ENCODE assay signal across 8 mouse cellular contexts in genomic region chr14:55634874-55635522, GRCm38 (mm10). TPM values are rescaled to one million over a fixed set of nuclear protein-coding genes. Genes with fewer than 3 reads are reported as not detected.
DNase-seq lines count a peak whose midpoint lies in the region; ATAC-seq and TF ChIP-seq lines count a peak whose summit lies in the region.

No protein-coding gene starts in this region.

- DNase-seq in right cerebral cortex, adult 18-20 months: peak; percentile 25
- no peak for DNase-seq in right cerebral cortex, postnatal 14 days
- no peak for DNase-seq in lung, postnatal 0 days (ENCODE audit: low spot score)
- DNase-seq in stomach, postnatal 0 days (ENCODE audit: low spot score): no peak
- DNase-seq in spleen, postnatal 4 days (ENCODE audit: low spot score in 2 of 2): no peak

- H3K36me3 ChIP-seq in forebrain, embryonic 13.5 days (ENCODE audit: poor library complexity, severe bottlenecking): peaks cover 81% of the 10 kb centered on the region
- peaks cover 66% of the 10 kb centered on the region for H3K36me3 ChIP-seq in intestine, postnatal 0 days (ENCODE audit: control insufficient read depth, insufficient read depth)
- H3K36me3 ChIP-seq in lung, postnatal 0 days (ENCODE audit: insufficient read depth, low read length): peaks cover 29% of the 10 kb centered on the region; the same call in 1 of the 2 replicates
- H3K36me3 ChIP-seq in stomach, postnatal 0 days (ENCODE audit: control insufficient read depth, insufficient read depth, low read length): peaks cover 30% of the 10 kb centered on the region

- TF ChIP-seq CTCF in bone marrow macrophage, adult 2 months (IDR thresholded peaks at IDR 0.05; ENCODE audit: low read depth, low read length): no peak; the same call in 1 of the 2 replicates
- TF ChIP-seq CTCF in intestine, postnatal 0 days (IDR thresholded peaks at IDR 0.05; ENCODE audit: low read depth): peak; percentile 15; the same call in 1 of the 2 replicates
- TF ChIP-seq CTCF in lung, postnatal 0 days (IDR thresholded peaks at IDR 0.05): no peak
- no peak for TF ChIP-seq CTCF in stomach, postnatal 0 days (IDR thresholded peaks at IDR 0.05; ENCODE audit: low read depth)

- peak overlapping the region; percentile 83 for H3K4me3 ChIP-seq in bone marrow macrophage, adult 2 months (ENCODE audit: insufficient read depth, low read length)
- peak overlapping the region; percentile 63 for H3K4me3 ChIP-seq in forebrain, embryonic 13.5 days
- peak overlapping the region; percentile 58 for H3K4me3 ChIP-seq in intestine, postnatal 0 days (ENCODE audit: low read depth, low read length)
- H3K4me3 ChIP-seq in lung, postnatal 0 days (ENCODE audit: low read depth, low read length): peak overlapping the region; percentile 54
- H3K4me3 ChIP-seq in stomach, postnatal 0 days (ENCODE audit: low read depth, low read length): peak overlapping the region; percentile 65

- no peak for TF ChIP-seq EP300 in lung, postnatal 0 days (IDR thresholded peaks at IDR 0.05)
- TF ChIP-seq EP300 in stomach, postnatal 0 days (optimal IDR thresholded peaks at IDR 0.05): no peak

- H3K4me1 ChIP-seq in bone marrow macrophage, adult 2 months (ENCODE audit: control insufficient read depth, insufficient read depth, low read length): peaks cover 5% of the 10 kb centered on the region; the same call in 1 of the 2 replicates
- peaks cover 14% of the 10 kb centered on the region for H3K4me1 ChIP-seq in forebrain, embryonic 13.5 days
- H3K4me1 ChIP-seq in intestine, postnatal 0 days (replicated peaks; ENCODE audit: control insufficient read depth, insufficient read depth, low read length): peaks cover 5% of the 10 kb centered on the region; the same call in 1 of the 2 replicates
- peaks cover 3% of the 10 kb centered on the region; the same call in 1 of the 2 replicates for H3K4me1 ChIP-seq in lung, postnatal 0 days (ENCODE audit: insufficient read depth, low read depth, low read length)
- no peaks in the 10 kb centered on the region for H3K4me1 ChIP-seq in stomach, postnatal 0 days (replicated peaks; ENCODE audit: control insufficient read depth, insufficient read depth)

- H3K9me3 ChIP-seq in forebrain, embryonic 13.5 days (replicated peaks): no peaks in the 10 kb centered on the region
- H3K9me3 ChIP-seq in intestine, postnatal 0 days (ENCODE audit: control insufficient read depth): no peaks in the 10 kb centered on the region
- H3K9me3 ChIP-seq in lung, postnatal 0 days (ENCODE audit: low read length): no peaks in the 10 kb centered on the region
- no peaks in the 10 kb centered on the region for H3K9me3 ChIP-seq in stomach, postnatal 0 days (ENCODE audit: control insufficient read depth, low read length)

- peak overlapping the region; percentile 24; the same call in 1 of the 2 replicates for H3K27ac ChIP-seq in bone marrow macrophage, adult 2 months (ENCODE audit: insufficient read depth, low read depth, low read length)
- peak overlapping the region; percentile 82 for H3K27ac ChIP-seq in forebrain, embryonic 13.5 days
- H3K27ac ChIP-seq in intestine, postnatal 0 days (ENCODE audit: low read depth, low read length): 0 out of 2 replicates have a peak overlapping the region, but pooled peaks have one; percentile 15
- H3K27ac ChIP-seq in lung, postnatal 0 days (ENCODE audit: low read length): peak overlapping the region; percentile 39; the same call in 1 of the 2 replicates
- peak overlapping the region; percentile 71 for H3K27ac ChIP-seq in stomach, postnatal 0 days (replicated peaks)

- H3K9ac ChIP-seq in forebrain, embryonic 13.5 days: peak overlapping the region; percentile 83
- peak overlapping the region; percentile 68 for H3K9ac ChIP-seq in intestine, postnatal 0 days (ENCODE audit: low read depth, low read length)
- peak overlapping the region; percentile 50 for H3K9ac ChIP-seq in lung, postnatal 0 days (replicated peaks; ENCODE audit: low read depth)
- peak overlapping the region; percentile 74 for H3K9ac ChIP-seq in stomach, postnatal 0 days (ENCODE audit: low read length)

- no peak; the same call in none of the 2 replicates for ATAC-seq in forebrain, embryonic 13.5 days
- peak; percentile 28 for ATAC-seq in intestine, postnatal 0 days
- ATAC-seq in lung, postnatal 0 days: peak; percentile 51; the same call in 1 of the 2 replicates
- ATAC-seq in stomach, postnatal 0 days (ENCODE audit: low FRiP score, low TSS enrichment): no peak; the same call in none of the 2 replicates

- no peak for TF ChIP-seq POLR2A in bone marrow macrophage, adult 2 months (IDR thresholded peaks at IDR 0.05; ENCODE audit: borderline replicate concordance, low read depth, low read length)

- no peaks in the 10 kb centered on the region for H3K27me3 ChIP-seq in forebrain, embryonic 13.5 days
- no peaks in the 10 kb centered on the region for H3K27me3 ChIP-seq in intestine, postnatal 0 days (replicated peaks; ENCODE audit: control insufficient read depth, insufficient read depth, low read length)
- H3K27me3 ChIP-seq in lung, postnatal 0 days (replicated peaks; ENCODE audit: insufficient read depth, low read length): no peaks in the 10 kb centered on the region
- H3K27me3 ChIP-seq in stomach, postnatal 0 days (ENCODE audit: control insufficient read depth, insufficient read depth, low read length): no peaks in the 10 kb centered on the region

- WGBS in forebrain, embryonic 13.5 days: 4% methylated on average over 23 of the region's 23 CpGs
- WGBS in intestine, postnatal 0 days: 5% methylated on average over 23 of the region's 23 CpGs
- 5% methylated on average over 23 of the region's 23 CpGs for WGBS in lung, postnatal 0 days
- WGBS in stomach, postnatal 0 days: 3% methylated on average over 21 of the region's 23 CpGs

- H3K4me2 ChIP-seq in forebrain, embryonic 13.5 days: peak overlapping the region; percentile 93
- H3K4me2 ChIP-seq in intestine, postnatal 0 days (replicated peaks; ENCODE audit: low read depth): peak overlapping the region; percentile 98
- H3K4me2 ChIP-seq in lung, postnatal 0 days (replicated peaks; ENCODE audit: low read depth, low read length): peak overlapping the region; percentile 92
- peak overlapping the region; percentile 97 for H3K4me2 ChIP-seq in stomach, postnatal 0 days (replicated peaks; ENCODE audit: low read depth)

RNA-seq across cellular contexts. Expression of gene Ipo4, which starts 0.8 kb away (rescaled TPM):
- polyA plus RNA-seq in bone marrow macrophage, adult 2 months (2012; ENCODE audit: insufficient read depth, insufficient read length, missing spikeins): 31.4 and 33.3 TPM in 2 replicates
- polyA plus RNA-seq in forebrain, embryonic 13.5 days (2015; fragmentation: Nextera tagmentation; extraction: Ambion mirVana): 65.5 and 76.0 TPM in 2 replicates
- 28.0 and 29.8 TPM in 2 replicates for polyA plus RNA-seq in intestine, postnatal 0 days (2015; fragmentation: Nextera tagmentation; extraction: Ambion mirVana)
- polyA plus RNA-seq in lung, postnatal 0 days (2015; fragmentation: Nextera tagmentation; extraction: Ambion mirVana): 25.5 and 25.9 TPM in 2 replicates
- polyA plus RNA-seq in stomach, postnatal 0 days (2015; fragmentation: Nextera tagmentation; extraction: Ambion mirVana): 28.8 and 38.3 TPM in 2 replicates

RNA-seq across cellular contexts. Expression of gene Gm49378, which starts 2.7 kb away (rescaled TPM):
- 0.59 and 3.0 TPM in 2 replicates for polyA plus RNA-seq in bone marrow macrophage, adult 2 months (2012; ENCODE audit: insufficient read depth, insufficient read length, missing spikeins)
- 1.1 and 1.5 TPM in 2 replicates for polyA plus RNA-seq in forebrain, embryonic 13.5 days (2015; fragmentation: Nextera tagmentation; extraction: Ambion mirVana)
- polyA plus RNA-seq in intestine, postnatal 0 days (2015; fragmentation: Nextera tagmentation; extraction: Ambion mirVana): 2.3 and 2.7 TPM in 2 replicates
- polyA plus RNA-seq in lung, postnatal 0 days (2015; fragmentation: Nextera tagmentation; extraction: Ambion mirVana): 1.2 and 2.0 TPM in 2 replicates
- 1.2 and 1.3 TPM in 2 replicates for polyA plus RNA-seq in stomach, postnatal 0 days (2015; fragmentation: Nextera tagmentation; extraction: Ambion mirVana)

RNA-seq across cellular contexts. Expression of gene Tm9sf1, which starts 8.6 kb away (rescaled TPM):
- polyA plus RNA-seq in bone marrow macrophage, adult 2 months (2012; ENCODE audit: insufficient read depth, insufficient read length, missing spikeins): 61.9 and 64.9 TPM in 2 replicates
- polyA plus RNA-seq in forebrain, embryonic 13.5 days (2015; fragmentation: Nextera tagmentation; extraction: Ambion mirVana): 64.3 and 71.3 TPM in 2 replicates
- polyA plus RNA-seq in intestine, postnatal 0 days (2015; fragmentation: Nextera tagmentation; extraction: Ambion mirVana): 94.6 and 95.9 TPM in 2 replicates
- 84.3 and 91.1 TPM in 2 replicates for polyA plus RNA-seq in lung, postnatal 0 days (2015; fragmentation: Nextera tagmentation; extraction: Ambion mirVana)
- 71.7 and 75.6 TPM in 2 replicates for polyA plus RNA-seq in stomach, postnatal 0 days (2015; fragmentation: Nextera tagmentation; extraction: Ambion mirVana)

RNA-seq across cellular contexts. Expression of gene Tssk4, which starts 15.0 kb away (rescaled TPM):
- polyA plus RNA-seq in bone marrow macrophage, adult 2 months (2012; ENCODE audit: insufficient read depth, insufficient read length, missing spikeins): 1.6 and 1.7 TPM in 2 replicates
- polyA plus RNA-seq in forebrain, embryonic 13.5 days (2015; fragmentation: Nextera tagmentation; extraction: Ambion mirVana): 0.57 and 0.67 TPM in 2 replicates
- polyA plus RNA-seq in intestine, postnatal 0 days (2015; fragmentation: Nextera tagmentation; extraction: Ambion mirVana): 0.65 and 0.69 TPM in 2 replicates
- 0.58 and 0.61 TPM in 2 replicates for polyA plus RNA-seq in lung, postnatal 0 days (2015; fragmentation: Nextera tagmentation; extraction: Ambion mirVana)
- 0.46 and 0.57 TPM in 2 replicates for polyA plus RNA-seq in stomach, postnatal 0 days (2015; fragmentation: Nextera tagmentation; extraction: Ambion mirVana)

RNA-seq across cellular contexts. Expression of gene Rec8, which starts 17.2 kb away (rescaled TPM):
- 0.25 TPM in 1 of 2 replicates, not detected in the other for polyA plus RNA-seq in bone marrow macrophage, adult 2 months (2012; ENCODE audit: insufficient read depth, insufficient read length, missing spikeins)
- polyA plus RNA-seq in forebrain, embryonic 13.5 days (2015; fragmentation: Nextera tagmentation; extraction: Ambion mirVana): 7.9 and 9.3 TPM in 2 replicates
- polyA plus RNA-seq in intestine, postnatal 0 days (2015; fragmentation: Nextera tagmentation; extraction: Ambion mirVana): 29.8 and 30.1 TPM in 2 replicates
- polyA plus RNA-seq in lung, postnatal 0 days (2015; fragmentation: Nextera tagmentation; extraction: Ambion mirVana): 4.4 and 4.7 TPM in 2 replicates
- polyA plus RNA-seq in stomach, postnatal 0 days (2015; fragmentation: Nextera tagmentation; extraction: Ambion mirVana): 4.5 TPM in 2 replicates

Comparison
In these comparisons a context has a peak if more than half of its experiments do, and no peak if none do; other contexts are left out.
1. H3K27ac ChIP-seq: peak in every context shown above with its lines; median percentile 82 in forebrain, embryonic 13.5 days; 71 in stomach, postnatal 0 days; 39 in lung, postnatal 0 days; 24 in bone marrow macrophage, adult 2 months; 15 in intestine, postnatal 0 days.
2. ATAC-seq: peak in intestine, postnatal 0 days (single experiment) and lung, postnatal 0 days (single experiment); none in forebrain, embryonic 13.5 days (single experiment) and stomach, postnatal 0 days (single experiment).
3. Peak in every context shown above with its lines, with median percentiles within 50 percentile points of each other: H3K4me3 ChIP-seq, H3K4me2 ChIP-seq and H3K9ac ChIP-seq.